8 mouse cellular contexts compared by ENCODE assay signal in genomic region chr7:16309318-16310019, GRCm38 (mm10). TPM values are rescaled to one million over a fixed set of nuclear protein-coding genes. Genes with fewer than 3 reads are reported as not detected.
DNase-seq lines count a peak whose midpoint lies in the region; ATAC-seq lines count a peak whose summit lies in the region.

No protein-coding gene starts in this region.

- ATAC-seq in embryonic facial prominence, embryonic 13.5 days (ENCODE audit: insufficient number of reproducible peaks, insufficient read depth, low FRiP score, low TSS enrichment, low read depth), result peak; percentile 35; the same call in 1 of the 2 replicates
- peak; percentile 44 for ATAC-seq in liver, embryonic 11.5 days (replicated peaks; ENCODE audit: low FRiP score)
- ATAC-seq in monocyte, adult 5-6 weeks (replicated peaks; ENCODE audit: insufficient number of reproducible peaks, low FRiP score, low TSS enrichment, poor library complexity, severe bottlenecking), result peak; percentile 4; the same call in 1 of the 2 replicates

- H3K4me1 ChIP-seq in embryonic facial prominence, embryonic 13.5 days, result peaks cover 55% of the 10 kb centered on the region
- peaks cover 50% of the 10 kb centered on the region for H3K4me1 ChIP-seq in liver, embryonic 11.5 days (replicated peaks; ENCODE audit: control insufficient read depth, insufficient read depth, low read length)

- WGBS in embryonic facial prominence, embryonic 13.5 days, result under 1% methylated on average over 52 of the region's 61 CpGs
- under 1% methylated on average over 61 of the region's 61 CpGs for WGBS in liver, embryonic 11.5 days

- H3K9ac ChIP-seq in embryonic facial prominence, embryonic 13.5 days, result peak overlapping the region; percentile 71
- H3K9ac ChIP-seq in liver, embryonic 11.5 days (ENCODE audit: low read depth, low read length), result peak overlapping the region; percentile 97

- DNase-seq in A20 (ENCODE audit: low read depth, low spot score), result peak; percentile 96
- DNase-seq in adrenal gland, postnatal 4 days (ENCODE audit: low spot score in 2 of 2), result peak; percentile 74 to 80
- DNase-seq in heart, adult 8-10 months (ENCODE audit: low spot score), result peak; percentile 89
- peak; percentile 82 to 87 for DNase-seq in kidney, adult 8-10 months
- DNase-seq in liver, embryonic 11.5 days (ENCODE audit: low spot score), result peak; percentile 84
- DNase-seq in splenic B cell, adult 2 months (ENCODE audit: low read depth, low spot score), result peak; percentile 89

- H3K27me3 ChIP-seq in embryonic facial prominence, embryonic 13.5 days, result peaks cover 35% of the 10 kb centered on the region
- H3K27me3 ChIP-seq in liver, embryonic 11.5 days (replicated peaks; ENCODE audit: control insufficient read depth, insufficient read depth, low read length), result no peaks in the 10 kb centered on the region
- H3K27me3 ChIP-seq in splenic B cell, adult 2 months (ENCODE audit: control insufficient read depth, insufficient read depth, low read length, poor library complexity, severe bottlenecking), result no peaks in the 10 kb centered on the region

- H3K4me2 ChIP-seq in embryonic facial prominence, embryonic 13.5 days, result peak overlapping the region; percentile 99
- peak overlapping the region; percentile 100 for H3K4me2 ChIP-seq in liver, embryonic 11.5 days

- H3K9me3 ChIP-seq in embryonic facial prominence, embryonic 13.5 days, result no peaks in the 10 kb centered on the region
- H3K9me3 ChIP-seq in liver, embryonic 11.5 days (ENCODE audit: control insufficient read depth, low read length), result no peaks in the 10 kb centered on the region

- peak overlapping the region; percentile 68 for H3K4me3 ChIP-seq in embryonic facial prominence, embryonic 13.5 days
- peak overlapping the region; percentile 78 for H3K4me3 ChIP-seq in liver, embryonic 11.5 days (ENCODE audit: low read depth, low read length)

- H3K27ac ChIP-seq in embryonic facial prominence, embryonic 13.5 days, result peak overlapping the region; percentile 48
- peak overlapping the region; percentile 71 for H3K27ac ChIP-seq in liver, embryonic 11.5 days (ENCODE audit: low read depth, low read length)

- H3K36me3 ChIP-seq in embryonic facial prominence, embryonic 13.5 days, result no peaks in the 10 kb centered on the region
- H3K36me3 ChIP-seq in liver, embryonic 11.5 days (ENCODE audit: control insufficient read depth, insufficient read depth, low read length), result no peaks in the 10 kb centered on the region
- H3K36me3 ChIP-seq in splenic B cell, adult 2 months (ENCODE audit: control insufficient read depth, insufficient read depth, low read length, poor library complexity, severe bottlenecking), result no peaks in the 10 kb centered on the region

RNA-seq across cellular contexts. Expression of gene Bbc3, which starts 1.3 kb away (rescaled TPM):
- total RNA-seq in adrenal gland, postnatal 4 days (2021), result 1 to 10 TPM; 9.6 to 9.9 TPM
- polyA plus RNA-seq in embryonic facial prominence, embryonic 13.5 days (2015; fragmentation: Nextera tagmentation; extraction: Ambion mirVana), result 4.8 and 5.2 TPM in 2 replicates
- total RNA-seq in heart, adult 8-10 months (2022), result 1 to 10 TPM; 2.8 to 5.1 (median 4.4) TPM
- 4.7 and 6.4 TPM in 2 replicates for polyA plus RNA-seq in liver, embryonic 11.5 days (2014; fragmentation: Nextera tagmentation; extraction: Ambion mirVana)
- total RNA-seq in monocyte, adult 5-6 weeks (2017), result 26.4 to 30.9 TPM (median 30.1 TPM) in 3 replicates

RNA-seq across cellular contexts. Expression of gene Ccdc9, which starts 22.9 kb away (rescaled TPM):
- total RNA-seq in adrenal gland, postnatal 4 days (2021), result 100 to 1,000 TPM; 103 to 116 TPM
- polyA plus RNA-seq in embryonic facial prominence, embryonic 13.5 days (2015; fragmentation: Nextera tagmentation; extraction: Ambion mirVana), result 31.0 and 32.9 TPM in 2 replicates
- 10 to 100 TPM; 33.2 to 48.1 (median 38.1) TPM for total RNA-seq in heart, adult 8-10 months (2022)
- polyA plus RNA-seq in liver, embryonic 11.5 days (2014; fragmentation: Nextera tagmentation; extraction: Ambion mirVana), result 21.7 and 25.3 TPM in 2 replicates
- total RNA-seq in monocyte, adult 5-6 weeks (2017), result 231 to 284 TPM (median 256 TPM) in 3 replicates

RNA-seq across cellular contexts. Expression of gene Inafm1, which starts 36.1 kb away (rescaled TPM):
- total RNA-seq in adrenal gland, postnatal 4 days (2021), result 10 to 100 TPM; 35.6 to 41.5 TPM
- polyA plus RNA-seq in embryonic facial prominence, embryonic 13.5 days (2015; fragmentation: Nextera tagmentation; extraction: Ambion mirVana), result 23.9 and 24.3 TPM in 2 replicates
- total RNA-seq in heart, adult 8-10 months (2022), result 10 to 100 TPM; 12.3 to 18.1 (median 14.4) TPM
- polyA plus RNA-seq in liver, embryonic 11.5 days (2014; fragmentation: Nextera tagmentation; extraction: Ambion mirVana), result 9.3 and 10.6 TPM in 2 replicates
- 9.4 to 16.4 TPM (median 12.3 TPM) in 3 replicates for total RNA-seq in monocyte, adult 5-6 weeks (2017)

RNA-seq across cellular contexts. Expression of gene C5ar1, which starts 50.1 kb away (rescaled TPM):
- total RNA-seq in adrenal gland, postnatal 4 days (2021), result 1 to 10 TPM; 4.8 to 6.2 TPM
- polyA plus RNA-seq in embryonic facial prominence, embryonic 13.5 days (2015; fragmentation: Nextera tagmentation; extraction: Ambion mirVana), result 1.4 and 1.5 TPM in 2 replicates
- total RNA-seq in heart, adult 8-10 months (2022), result 1 to 10 TPM; 4.1 to 5.5 (median 5.1) TPM
- 2.8 and 3.4 TPM in 2 replicates for polyA plus RNA-seq in liver, embryonic 11.5 days (2014; fragmentation: Nextera tagmentation; extraction: Ambion mirVana)
- total RNA-seq in monocyte, adult 5-6 weeks (2017), result 11.2 to 17.0 TPM (median 13.7 TPM) in 3 replicates

Comparison
In these comparisons a context has a peak if more than half of its experiments do, and no peak if none do; other contexts are left out.
1. Peak in every context shown above with its lines: DNase-seq, ATAC-seq, H3K4me3 ChIP-seq and H3K27ac ChIP-seq.